Mouse (Mus musculus): ENCODE measurements around the gene Gdap2.

DNA sequence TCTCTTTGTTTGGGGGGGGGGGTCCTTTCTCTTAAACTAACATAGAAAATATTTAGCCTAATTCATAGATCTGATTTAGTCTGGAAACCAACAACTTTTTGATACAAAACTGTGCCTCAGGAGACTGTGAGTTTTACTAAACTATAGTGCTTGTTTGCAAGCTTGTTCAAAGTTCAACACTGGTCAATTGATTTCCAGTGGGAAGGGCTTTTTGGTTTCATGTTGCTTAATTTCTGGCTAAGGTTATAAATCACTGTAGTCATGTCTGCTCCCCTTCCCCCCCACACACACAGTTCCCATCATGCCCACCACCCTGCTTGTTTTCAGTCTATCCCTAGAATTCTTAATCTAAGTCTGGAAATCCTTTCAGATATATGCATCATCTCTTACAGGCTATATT is 2.8 kb downstream of the Gdap2 start:
- TF ChIP-seq POLR2A (IDR thresholded peaks at IDR 0.05; ENCODE audit: low read depth, low read length) (no peak), CTCF (IDR thresholded peaks at IDR 0.05; ENCODE audit: extremely low read depth, insufficient read depth, insufficient read length, insufficient replicate concordance) (no peak)

Data from spleen, adult 2 months (tissue).